24 mouse cellular contexts compared by ENCODE assay signal in genomic region chr5:83961573-83961972, GRCm38 (mm10).
"Had no signal": no experiment of that assay in that cellular context is flagged by ENCODE, and none has a peak within 500 bp of the region (broad histone marks: within the 10 kb centered on the region; RNA-seq: fewer than 3 reads in every experiment).

No protein-coding gene starts in this region.

- H3K27me3 ChIP-seq: heart, embryonic 12.5 days; hindbrain, embryonic 12.5 days; intestine, embryonic 15.5 days; limb, embryonic 13.5 days; limb, embryonic 15.5 days; liver, embryonic 12.5 days had no signal

- H3K9ac ChIP-seq: heart, embryonic 12.5 days; hindbrain, embryonic 12.5 days; hindbrain, embryonic 14.5 days; intestine, embryonic 15.5 days; limb, embryonic 13.5 days; limb, embryonic 15.5 days; liver, embryonic 12.5 days; liver, embryonic 14.5 days had no signal

- H3K27ac ChIP-seq: heart, embryonic 10.5 days; hindbrain, embryonic 10.5 days; hindbrain, embryonic 12.5 days; hindbrain, embryonic 14.5 days; intestine, embryonic 15.5 days; layer of hippocampus, adult 2 months; limb, embryonic 13.5 days; limb, embryonic 15.5 days; liver, embryonic 12.5 days; liver, embryonic 14.5 days had no signal

- H3K4me2 ChIP-seq: heart, embryonic 12.5 days; hindbrain, embryonic 12.5 days; hindbrain, embryonic 14.5 days; intestine, embryonic 15.5 days; limb, embryonic 13.5 days; limb, embryonic 15.5 days; liver, embryonic 12.5 days had no signal

- H3K36me3 ChIP-seq: heart, embryonic 10.5 days; heart, embryonic 12.5 days; hindbrain, embryonic 10.5 days; hindbrain, embryonic 12.5 days; intestine, embryonic 15.5 days; limb, embryonic 13.5 days; limb, embryonic 15.5 days; liver, embryonic 12.5 days had no signal

- H3K9me3 ChIP-seq: heart, embryonic 10.5 days; heart, embryonic 12.5 days; hindbrain, embryonic 10.5 days; hindbrain, embryonic 12.5 days; intestine, embryonic 15.5 days; limb, embryonic 13.5 days; limb, embryonic 15.5 days; liver, embryonic 12.5 days had no signal

- H3K4me3 ChIP-seq: heart, embryonic 10.5 days; heart, embryonic 12.5 days; hindbrain, embryonic 10.5 days; hindbrain, embryonic 12.5 days; intestine, embryonic 15.5 days; layer of hippocampus, adult 2 months; limb, embryonic 13.5 days; limb, embryonic 15.5 days; liver, embryonic 12.5 days had no signal

- H3K4me1 ChIP-seq: heart, embryonic 10.5 days; heart, embryonic 12.5 days; hindbrain, embryonic 10.5 days; hindbrain, embryonic 12.5 days; intestine, embryonic 15.5 days; limb, embryonic 13.5 days; limb, embryonic 15.5 days; liver, embryonic 12.5 days had no signal

- ATAC-seq: hindbrain, embryonic 16.5 days; inflammation-experienced regulatory T-cells, adult 6 months; intestine, embryonic 15.5 days; intestine, postnatal 0 days; liver, embryonic 12.5 days had no signal

- DNase-seq: gastrocnemius, postnatal 14 days; heart, adult 18-20 months; heart, postnatal 10 days; heart, postnatal 4 days; kidney, adult 18-20 months; kidney, adult 8-10 months; kidney, postnatal 10 days; kidney, postnatal 25 days; kidney, postnatal 4 days; left cerebral cortex, postnatal 4 days had no signal
